Mouse (Mus musculus): ENCODE data around the gene Pid1. TPM values are rescaled to one million over a fixed set of nuclear protein-coding genes. Genes with fewer than 3 reads are reported as not detected.

The Pid1 gene
- polyA plus RNA-seq, 1 experiment: 67.1 TPM

DNA sequence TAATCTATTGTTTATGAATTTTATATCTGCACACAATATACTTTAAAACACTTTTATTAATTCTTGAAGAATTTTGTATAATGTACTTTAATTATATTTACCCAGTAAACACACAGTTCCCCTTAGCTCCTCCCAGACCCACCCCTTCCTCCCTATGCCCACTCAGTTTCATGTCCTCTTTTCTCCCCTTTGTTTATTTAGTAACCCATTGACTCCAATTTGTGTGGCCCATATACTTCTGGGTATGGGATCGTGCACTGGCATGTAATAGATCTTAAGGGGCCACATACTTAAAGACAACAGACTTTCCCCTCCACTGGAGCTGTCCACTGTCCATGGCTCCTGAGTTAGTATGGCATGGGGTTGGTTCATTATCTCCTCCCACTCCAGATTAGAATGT is 112.8 kb downstream of the Pid1 start:
- H3K4me3 ChIP-seq (ENCODE audit: low read depth, low read length): no peak overlapping the region
- H3K4me1 ChIP-seq (ENCODE audit: control insufficient read depth, insufficient read depth, low read length): no peaks in the 10 kb centered on the region
- TF ChIP-seq POLR2A (IDR thresholded peaks at IDR 0.05; ENCODE audit: insufficient read depth, low read length) (no peak), EP300 (IDR thresholded peaks at IDR 0.05; ENCODE audit: insufficient read depth, low read depth, low read length) (no peak), CTCF (IDR thresholded peaks at IDR 0.05; ENCODE audit: low read depth, low read length) (no peak)
- H3K27me3 ChIP-seq (ENCODE audit: control insufficient read depth, insufficient read depth, low read length, poor library complexity, severe bottlenecking): no peaks in the 10 kb centered on the region
- no peaks in the 10 kb centered on the region for H3K36me3 ChIP-seq (ENCODE audit: control insufficient read depth, insufficient read depth, low read length, poor library complexity, severe bottlenecking)
- no peak overlapping the region for H3K27ac ChIP-seq (ENCODE audit: insufficient read depth, low read length)
- H3K9ac ChIP-seq (ENCODE audit: low read depth, poor library complexity, severe bottlenecking): no peak overlapping the region
- peaks cover 3% of the 10 kb centered on the region; the same call in 1 of the 2 replicates for H3K9me3 ChIP-seq (replicated peaks; ENCODE audit: control insufficient read depth, insufficient read depth, low read length, poor library complexity, severe bottlenecking)

DNA sequence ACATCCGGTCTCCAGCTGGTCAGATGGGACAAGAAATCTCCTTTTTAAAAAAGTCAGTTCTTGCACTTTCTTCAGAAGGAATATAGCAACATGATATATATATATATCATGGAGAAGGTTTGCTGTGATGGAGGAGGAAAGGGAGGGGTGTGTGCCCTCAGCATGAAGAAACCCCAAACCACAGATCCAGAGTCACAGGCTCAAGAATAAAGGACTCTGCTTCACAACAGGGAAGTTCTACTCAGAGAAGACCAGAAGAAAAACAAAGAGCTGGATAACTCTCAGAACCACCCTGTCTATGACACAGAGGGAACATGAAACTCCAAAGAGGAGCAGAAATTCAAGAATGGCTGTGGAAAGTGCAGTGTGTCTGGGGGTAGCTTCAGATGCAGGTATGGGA is 113.2 kb downstream of the Pid1 start:
- Histone ChIP-seq H3K27ac (ENCODE audit: insufficient read depth, low read length) (no peak overlapping the region), H3K36me3 (ENCODE audit: control insufficient read depth, insufficient read depth, low read length, poor library complexity, severe bottlenecking) (no peaks in the 10 kb centered on the region), H3K9ac (ENCODE audit: low read depth, poor library complexity, severe bottlenecking) (no peak overlapping the region), H3K27me3 (ENCODE audit: control insufficient read depth, insufficient read depth, low read length, poor library complexity, severe bottlenecking) (no peaks in the 10 kb centered on the region), H3K4me1 (ENCODE audit: control insufficient read depth, insufficient read depth, low read length) (no peaks in the 10 kb centered on the region), H3K9me3 (replicated peaks; ENCODE audit: control insufficient read depth, insufficient read depth, low read length, poor library complexity, severe bottlenecking) (peaks cover 3% of the 10 kb centered on the region; the same call in 1 of the 2 replicates), H3K4me3 (ENCODE audit: low read depth, low read length) (no peak overlapping the region)
- TF ChIP-seq CTCF (IDR thresholded peaks at IDR 0.05; ENCODE audit: low read depth, low read length) (no peak), POLR2A (IDR thresholded peaks at IDR 0.05; ENCODE audit: insufficient read depth, low read length) (no peak), EP300 (IDR thresholded peaks at IDR 0.05; ENCODE audit: insufficient read depth, low read depth, low read length) (no peak)

DNA sequence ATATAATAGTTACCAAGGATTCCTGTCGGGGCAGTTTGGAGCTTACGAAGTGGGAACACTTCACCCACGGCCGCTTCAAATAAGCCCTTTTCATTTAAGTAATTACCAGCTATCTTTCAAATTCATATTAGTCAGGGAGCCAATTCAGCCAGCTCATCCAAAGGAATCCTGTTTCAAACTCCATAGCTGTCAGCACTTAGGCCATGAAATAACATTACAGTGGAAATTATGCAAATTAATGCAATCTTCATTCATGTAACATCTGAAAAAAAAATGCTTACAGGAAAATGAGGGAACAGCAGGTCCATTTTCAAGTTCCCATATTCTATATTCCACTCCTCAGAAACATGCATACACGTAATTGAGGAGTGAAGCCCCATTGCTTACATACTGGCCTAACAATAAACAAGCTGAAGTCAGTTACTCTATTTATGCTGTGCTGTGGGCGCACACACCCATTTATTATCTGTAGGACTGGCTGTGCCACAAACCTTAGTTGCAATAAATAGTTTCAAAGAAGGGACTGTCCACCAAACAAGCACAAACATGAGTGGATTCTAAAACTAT is 114.1 kb downstream of the Pid1 start:
- H3K27ac ChIP-seq (ENCODE audit: insufficient read depth, low read length): no peak overlapping the region
- no peak overlapping the region for H3K9ac ChIP-seq (ENCODE audit: low read depth, poor library complexity, severe bottlenecking)
- H3K9me3 ChIP-seq (replicated peaks; ENCODE audit: control insufficient read depth, insufficient read depth, low read length, poor library complexity, severe bottlenecking): peaks cover 3% of the 10 kb centered on the region; the same call in 1 of the 2 replicates
- H3K27me3 ChIP-seq (ENCODE audit: control insufficient read depth, insufficient read depth, low read length, poor library complexity, severe bottlenecking): no peaks in the 10 kb centered on the region
- no peak overlapping the region for H3K4me3 ChIP-seq (ENCODE audit: low read depth, low read length)
- TF ChIP-seq POLR2A (IDR thresholded peaks at IDR 0.05; ENCODE audit: insufficient read depth, low read length) (no peak), EP300 (IDR thresholded peaks at IDR 0.05; ENCODE audit: insufficient read depth, low read depth, low read length) (no peak), CTCF (IDR thresholded peaks at IDR 0.05; ENCODE audit: low read depth, low read length) (no peak)
- no peaks in the 10 kb centered on the region for H3K4me1 ChIP-seq (ENCODE audit: control insufficient read depth, insufficient read depth, low read length)
- no peaks in the 10 kb centered on the region for H3K36me3 ChIP-seq (ENCODE audit: control insufficient read depth, insufficient read depth, low read length, poor library complexity, severe bottlenecking)

DNA sequence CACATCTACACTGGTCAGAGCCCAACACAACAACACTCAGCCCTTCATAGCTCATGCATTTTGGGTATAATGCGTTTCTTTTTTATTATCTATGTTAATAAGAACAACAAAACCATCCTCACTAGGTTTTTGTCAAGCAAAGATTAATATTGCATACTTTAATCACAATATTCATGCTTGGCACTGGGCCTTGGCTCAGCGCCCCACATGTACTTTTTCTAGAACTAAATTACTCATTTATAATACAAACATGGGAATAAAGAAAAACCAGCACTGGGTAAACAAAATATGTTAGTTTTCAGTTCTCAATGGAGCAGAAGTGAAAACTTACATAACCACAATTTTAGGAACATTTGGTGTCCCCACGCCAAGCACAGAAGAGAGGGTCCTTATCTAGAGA is 116.9 kb downstream of the Pid1 start:
- H3K9ac ChIP-seq (ENCODE audit: low read depth, poor library complexity, severe bottlenecking): no peak overlapping the region
- H3K27me3 ChIP-seq (ENCODE audit: control insufficient read depth, insufficient read depth, low read length, poor library complexity, severe bottlenecking): no peaks in the 10 kb centered on the region
- H3K4me3 ChIP-seq (ENCODE audit: low read depth, low read length): no peak overlapping the region
- H3K9me3 ChIP-seq (replicated peaks; ENCODE audit: control insufficient read depth, insufficient read depth, low read length, poor library complexity, severe bottlenecking): peaks cover 7% of the 10 kb centered on the region
- no peak overlapping the region for H3K27ac ChIP-seq (ENCODE audit: insufficient read depth, low read length)
- no peaks in the 10 kb centered on the region for H3K4me1 ChIP-seq (ENCODE audit: control insufficient read depth, insufficient read depth, low read length)
- TF ChIP-seq EP300 (IDR thresholded peaks at IDR 0.05; ENCODE audit: insufficient read depth, low read depth, low read length) (no peak), CTCF (IDR thresholded peaks at IDR 0.05; ENCODE audit: low read depth, low read length) (no peak)
- no peaks in the 10 kb centered on the region for H3K36me3 ChIP-seq (ENCODE audit: control insufficient read depth, insufficient read depth, low read length, poor library complexity, severe bottlenecking)

DNA sequence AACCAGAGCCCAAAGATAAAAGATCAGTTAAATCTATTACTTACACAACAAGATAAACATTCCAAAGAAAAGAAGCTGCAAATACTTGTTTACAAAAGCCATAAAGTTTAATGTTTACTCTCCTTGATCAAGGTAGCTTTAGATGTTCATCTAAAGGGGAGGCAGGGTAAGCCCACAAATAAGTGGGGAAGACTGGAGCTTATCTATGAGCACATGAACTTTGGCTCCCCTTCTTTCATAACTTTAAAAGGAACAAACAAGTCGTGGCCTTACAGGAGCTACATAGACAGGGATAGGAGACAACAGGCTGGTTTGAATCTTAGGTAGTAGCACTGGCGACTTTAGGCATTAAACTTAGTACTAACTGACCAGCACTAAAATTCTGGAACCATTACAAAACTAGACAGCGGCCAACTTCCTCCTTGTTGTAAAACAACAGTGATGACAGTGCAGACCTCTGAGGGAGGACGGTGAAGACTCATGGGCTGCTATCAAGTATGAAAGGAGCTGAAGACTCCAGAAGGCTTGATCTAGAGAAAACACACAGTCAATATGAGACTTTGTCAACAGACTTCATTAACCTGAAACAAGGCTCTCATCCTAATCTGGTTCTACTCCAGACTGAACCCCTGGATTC is 122.7 kb downstream of the Pid1 start:
- no peaks in the 10 kb centered on the region for H3K27me3 ChIP-seq (ENCODE audit: control insufficient read depth, insufficient read depth, low read length, poor library complexity, severe bottlenecking)
- H3K36me3 ChIP-seq (ENCODE audit: control insufficient read depth, insufficient read depth, low read length, poor library complexity, severe bottlenecking): no peaks in the 10 kb centered on the region
- H3K27ac ChIP-seq (ENCODE audit: insufficient read depth, low read length): no peak overlapping the region
- no peak overlapping the region for H3K4me3 ChIP-seq (ENCODE audit: low read depth, low read length)
- no peak overlapping the region for H3K9ac ChIP-seq (ENCODE audit: low read depth, poor library complexity, severe bottlenecking)
- no peak for TF ChIP-seq CTCF (IDR thresholded peaks at IDR 0.05; ENCODE audit: low read depth, low read length)
- no peak for TF ChIP-seq POLR2A (IDR thresholded peaks at IDR 0.05; ENCODE audit: insufficient read depth, low read length)
- TF ChIP-seq EP300 (IDR thresholded peaks at IDR 0.05; ENCODE audit: insufficient read depth, low read depth, low read length): no peak
- H3K4me1 ChIP-seq (ENCODE audit: control insufficient read depth, insufficient read depth, low read length): no peaks in the 10 kb centered on the region
- peaks cover 4% of the 10 kb centered on the region; the same call in 1 of the 2 replicates for H3K9me3 ChIP-seq (replicated peaks; ENCODE audit: control insufficient read depth, insufficient read depth, low read length, poor library complexity, severe bottlenecking)

DNA sequence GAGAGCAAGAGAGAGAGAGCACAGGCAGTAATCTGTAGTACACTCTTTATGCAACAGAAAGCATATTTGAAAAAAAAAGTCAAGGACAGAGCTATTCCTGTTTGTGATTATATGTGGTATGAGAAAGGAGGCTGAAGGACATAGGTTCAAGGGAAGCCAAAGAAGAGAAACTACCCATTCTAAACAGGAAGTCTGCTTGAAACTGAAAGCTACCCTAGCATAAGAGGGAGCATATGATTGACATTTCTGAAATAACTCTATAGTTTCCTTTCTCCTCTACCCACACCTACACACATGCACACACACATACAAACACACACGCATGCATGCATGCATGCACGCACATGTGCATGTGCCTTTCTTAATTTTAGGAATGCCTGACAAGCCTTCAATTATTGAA is 123.8 kb downstream of the Pid1 start:
- H3K4me1 ChIP-seq (ENCODE audit: control insufficient read depth, insufficient read depth, low read length): no peaks in the 10 kb centered on the region
- H3K4me3 ChIP-seq (ENCODE audit: low read depth, low read length): no peak overlapping the region
- H3K9ac ChIP-seq (ENCODE audit: low read depth, poor library complexity, severe bottlenecking): no peak overlapping the region
- TF ChIP-seq EP300 (IDR thresholded peaks at IDR 0.05; ENCODE audit: insufficient read depth, low read depth, low read length) (no peak), CTCF (IDR thresholded peaks at IDR 0.05; ENCODE audit: low read depth, low read length) (no peak), POLR2A (IDR thresholded peaks at IDR 0.05; ENCODE audit: insufficient read depth, low read length) (no peak)
- H3K9me3 ChIP-seq (replicated peaks; ENCODE audit: control insufficient read depth, insufficient read depth, low read length, poor library complexity, severe bottlenecking): peaks cover 4% of the 10 kb centered on the region; the same call in 1 of the 2 replicates
- H3K27me3 ChIP-seq (ENCODE audit: control insufficient read depth, insufficient read depth, low read length, poor library complexity, severe bottlenecking): no peaks in the 10 kb centered on the region
- H3K27ac ChIP-seq (ENCODE audit: insufficient read depth, low read length): no peak overlapping the region
- H3K36me3 ChIP-seq (ENCODE audit: control insufficient read depth, insufficient read depth, low read length, poor library complexity, severe bottlenecking): no peaks in the 10 kb centered on the region
